Mouse (Mus musculus): Measurements from ENCODE around the gene Zbtb38.

- no peak for TF ChIP-seq CTCF (IDR thresholded peaks at IDR 0.05; ENCODE audit: control insufficient read depth, insufficient read depth, low read length)
- no peak for TF ChIP-seq POLR2A (IDR thresholded peaks at IDR 0.05; ENCODE audit: borderline replicate concordance, control insufficient read depth, low read depth, low read length)
Measured at GRCm38 (mm10) chr9:96787797-96788196, 35.2 kb upstream of the Zbtb38 start.
